Mouse (Mus musculus) ES-Bruce4 (cell line): ENCODE results near the gene Armc5. TPM values are rescaled to one million over a fixed set of nuclear protein-coding genes. Genes with fewer than 3 reads are reported as not detected.

Experiments used
- H3K27ac ChIP-seq: 2 replicates; pipeline ENCODE4 v1.5.1; 2012; ENCODE audit warnings: low read length, inconsistent platforms; ENCODE audit not compliant: insufficient read depth
- H3K27me3 ChIP-seq: 2 replicates; pipeline ENCODE4 v1.6.1; 2012; ENCODE audit warnings: mild to moderate bottlenecking, low read length, inconsistent platforms; ENCODE audit not compliant: control insufficient read depth, poor library complexity, insufficient read depth, severe bottlenecking
- H3K36me3 ChIP-seq: 2 replicates; pipeline ENCODE4 v1.6.1; 2012; ENCODE audit warnings: inconsistent platforms, mild to moderate bottlenecking, low read length, moderate library complexity; ENCODE audit not compliant: control insufficient read depth, poor library complexity, insufficient read depth, severe bottlenecking
- H3K4me1 ChIP-seq: one replicate; pipeline ENCODE4 v1.8.1; 2011; ENCODE audit warnings: low read length; ENCODE audit not compliant: control insufficient read depth, insufficient read depth
- H3K4me3 ChIP-seq: 2 replicates; pipeline ENCODE4 v1.5.1; 2011; ENCODE audit warnings: low read depth, mild to moderate bottlenecking, low read length
- H3K9ac ChIP-seq: 2 replicates; pipeline ENCODE4 v1.6.1; 2012; ENCODE audit warnings: low read depth, mild to moderate bottlenecking, inconsistent platforms; ENCODE audit not compliant: poor library complexity, severe bottlenecking
- H3K9me3 ChIP-seq: replicated peaks from 2 replicates; pipeline ENCODE4 v1.6.1; 2012; ENCODE audit warnings: mild to moderate bottlenecking, low read length, inconsistent platforms; ENCODE audit not compliant: control insufficient read depth, poor library complexity, insufficient read depth, severe bottlenecking
- CTCF ChIP-seq: IDR thresholded peaks from one replicate; pipeline ENCODE4 v1.8.1; 2011; ENCODE audit warnings: low read depth, low read length
- EP300 ChIP-seq: IDR thresholded peaks from 2 replicates; pipeline ENCODE4 v1.6.1; 2011; ENCODE audit warnings: low read depth, low read length; ENCODE audit not compliant: insufficient read depth
- POLR2A ChIP-seq: IDR thresholded peaks from one replicate; pipeline ENCODE4 v1.8.1; 2011; ENCODE audit warnings: low read length; ENCODE audit not compliant: insufficient read depth
- polyA plus RNA-seq: library from polyadenylated mRNA; stranded (reverse); fragments of >200 nt; gene quantifications from 2 replicates; pipeline ENCODE4 v1.2.4, GENCODE M21; 2011; ENCODE audit warnings: low read depth; ENCODE audit not compliant: missing spikeins, insufficient read depth, insufficient read length

The Armc5 gene
- polyA plus RNA-seq, 1 experiment, result 3.0 TPM

DNA sequence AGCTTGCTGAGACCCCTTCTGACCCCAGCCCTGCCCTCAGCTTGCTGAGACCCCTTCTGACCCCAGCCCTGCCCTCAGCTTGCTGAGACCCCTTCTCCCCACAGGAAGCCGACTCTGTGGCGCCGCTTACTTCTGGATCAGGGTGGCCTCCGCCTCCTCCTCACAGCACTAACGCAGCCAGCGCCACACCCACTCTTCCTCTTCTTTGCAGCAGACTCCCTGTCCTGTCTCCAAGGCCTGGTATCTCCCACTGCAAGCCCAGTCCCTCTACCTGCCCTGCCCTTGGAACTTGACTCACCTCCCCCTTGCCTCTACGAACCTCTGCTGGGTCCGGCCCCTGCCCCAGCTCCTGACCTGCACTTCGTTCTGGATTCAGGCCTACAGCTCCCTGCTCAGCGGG, 6.8 kb downstream of the Armc5 start:
- no peaks in the 10 kb centered on the region for H3K36me3 ChIP-seq
- no peak overlapping the region for H3K9ac ChIP-seq
- no peaks in the 10 kb centered on the region for H3K9me3 ChIP-seq
- H3K27me3 ChIP-seq, result no peaks in the 10 kb centered on the region
- no peak overlapping the region for H3K27ac ChIP-seq
- no peaks in the 10 kb centered on the region for H3K4me1 ChIP-seq
- no peak overlapping the region for H3K4me3 ChIP-seq
- no peak for TF ChIP-seq EP300
- no peak for TF ChIP-seq POLR2A
- no peak for TF ChIP-seq CTCF

GRCm38 (mm10) chr7:128244410-128245025, 7.4 kb downstream of the Armc5 start:
- no peaks in the 10 kb centered on the region for H3K4me1 ChIP-seq
- no peak overlapping the region for H3K9ac ChIP-seq
- no peaks in the 10 kb centered on the region for H3K27me3 ChIP-seq
- H3K36me3 ChIP-seq, result no peaks in the 10 kb centered on the region
- H3K27ac ChIP-seq, result no peak overlapping the region
- no peak overlapping the region for H3K4me3 ChIP-seq
- TF ChIP-seq POLR2A (no peak), EP300 (no peak), CTCF (no peak)
- H3K9me3 ChIP-seq, result no peaks in the 10 kb centered on the region

DNA sequence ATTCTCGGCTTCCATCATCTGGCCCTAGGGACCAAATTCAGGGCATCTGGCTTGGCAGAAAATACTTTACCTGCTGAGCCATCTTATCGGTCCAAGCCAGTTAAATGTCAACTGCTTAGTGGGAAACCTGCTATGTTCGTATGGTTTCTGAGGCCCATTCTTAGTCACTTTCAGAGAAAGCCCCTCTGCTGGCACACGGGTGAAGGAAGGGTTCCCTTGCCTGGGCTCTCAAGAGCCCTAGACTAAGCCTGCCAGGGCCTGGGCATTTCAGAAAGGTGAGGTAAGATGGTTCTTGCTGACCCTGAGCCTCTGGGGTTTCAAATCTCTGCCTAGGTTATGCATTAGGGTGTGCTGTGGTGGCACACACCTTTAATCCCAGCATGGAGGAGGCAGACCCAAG, 8.4 kb downstream of the Armc5 start:
- Histone ChIP-seq H3K27me3 (no peaks in the 10 kb centered on the region; the same call in 1 of the 2 replicates), H3K4me1 (no peaks in the 10 kb centered on the region), H3K4me3 (no peak overlapping the region), H3K27ac (no peak overlapping the region), H3K9me3 (no peaks in the 10 kb centered on the region), H3K9ac (no peak overlapping the region), H3K36me3 (no peaks in the 10 kb centered on the region)
- TF ChIP-seq POLR2A, result no peak
- no peak for TF ChIP-seq CTCF
- TF ChIP-seq EP300, result no peak

DNA sequence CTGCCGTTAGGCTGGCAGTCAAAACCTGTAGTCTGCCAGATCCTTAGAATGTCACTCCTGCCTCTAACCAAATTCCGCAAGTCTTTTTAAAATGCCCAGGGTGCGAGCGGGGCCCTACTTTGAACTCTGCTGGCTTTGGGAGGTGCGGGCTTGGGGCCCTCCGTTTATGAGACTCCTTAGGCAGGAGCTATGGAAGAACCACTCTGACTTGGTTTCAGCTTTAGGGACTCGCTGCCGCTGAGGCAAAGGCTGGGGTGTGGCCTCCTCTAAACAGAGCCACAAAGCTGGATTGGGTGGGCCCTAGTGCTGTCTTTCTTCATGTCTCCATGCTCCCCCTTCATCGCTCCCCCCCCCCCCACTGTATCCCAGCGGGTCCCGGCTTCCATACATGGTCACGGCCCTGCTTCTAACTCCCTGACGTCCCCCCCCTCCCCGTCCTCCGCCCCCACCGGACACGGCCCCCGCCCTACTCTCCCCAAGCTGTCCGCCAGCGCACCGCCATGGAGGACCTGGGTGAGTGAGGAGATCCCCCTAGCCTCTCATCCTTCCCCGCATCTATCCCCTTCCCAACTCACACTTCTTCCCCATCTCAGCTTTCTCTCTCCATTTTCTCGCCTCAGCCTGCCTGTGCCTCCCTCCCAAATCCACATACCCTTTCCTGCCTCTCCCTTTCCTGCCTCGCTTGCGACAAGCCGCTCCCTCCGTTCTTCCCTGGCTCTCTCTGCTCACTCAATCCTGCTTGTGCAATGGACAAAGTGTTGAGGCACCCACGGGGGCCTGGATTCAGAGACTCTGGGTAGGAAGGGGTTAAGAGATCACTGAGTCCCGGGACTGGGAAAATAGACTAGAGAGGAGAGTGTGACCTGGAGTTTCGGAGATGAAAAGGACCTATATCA, 9.6 kb downstream of the Armc5 start, which contains the start of gene Tgfb1i1:
TSS of gene Tgfb1i1 (plus strand) at position 317 of the 896 bp plus-strand sequence.
- peak within 1 kb of the TSS; percentile 10 for H3K9ac ChIP-seq
- no peak within 1 kb of the TSS for H3K27ac ChIP-seq
- no peaks in the 10 kb centered on the region for H3K36me3 ChIP-seq
- H3K4me3 ChIP-seq, result peak within 1 kb of the TSS; percentile 53
- H3K9me3 ChIP-seq, result no peaks in the 10 kb centered on the region
- H3K27me3 ChIP-seq, result no peaks in the 10 kb centered on the region; the same call in 1 of the 2 replicates
- TF ChIP-seq POLR2A (no peak), EP300 (no peak), CTCF (no peak)
- H3K4me1 ChIP-seq, result no peaks in the 10 kb centered on the region

DNA sequence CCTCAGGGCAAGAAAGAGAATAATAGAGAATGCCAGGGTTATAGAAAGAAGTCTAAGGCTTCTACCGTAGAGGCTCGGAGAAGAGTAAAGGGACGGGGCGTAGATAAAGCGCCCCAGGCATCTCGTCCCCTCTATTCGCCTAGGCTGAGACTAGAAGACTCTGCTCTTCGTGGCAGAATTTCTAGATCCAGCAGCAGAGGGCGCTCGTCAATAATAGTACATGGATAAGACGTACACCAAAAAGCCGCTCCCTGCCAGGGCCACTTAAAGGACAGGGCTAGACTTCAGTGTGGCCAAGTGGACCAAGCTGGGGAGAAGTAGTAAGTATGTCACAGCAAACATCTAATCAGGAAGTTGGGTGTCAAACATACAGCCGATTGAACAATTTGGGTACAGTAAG, 10.3 kb downstream of the Armc5 start:
- Histone ChIP-seq H3K27ac (no peak overlapping the region), H3K4me1 (no peaks in the 10 kb centered on the region), H3K36me3 (no peaks in the 10 kb centered on the region), H3K9me3 (no peaks in the 10 kb centered on the region), H3K4me3 (no peak overlapping the region), H3K9ac (no peak overlapping the region), H3K27me3 (no peaks in the 10 kb centered on the region; the same call in 1 of the 2 replicates)
- TF ChIP-seq POLR2A (no peak), EP300 (no peak), CTCF (peak; percentile 53)
